Mouse (Mus musculus) kidney, embryonic 16.5 days (tissue): ENCODE data around the gene Ugt2a3. TPM values are rescaled to one million over a fixed set of nuclear protein-coding genes. Genes with fewer than 3 reads are reported as not detected.
"Not testable (repeated sequence)": the region's sequence is repeated elsewhere in the genome, so short reads cannot be mapped to it uniquely, and the experiment has no call there.

Experiments
- ATAC-seq: fragments of 200-750 bp; cut with Nextera tagmentation; 2 replicates; pipeline ENCODE4 v1.8.0; 2017; ENCODE audit warnings: moderate TSS enrichment; ENCODE audit not compliant: low FRiP score, low TSS enrichment
- H3K27ac ChIP-seq: fragments of 300-500 bp; sonication (generic); 2 replicates; pipeline ENCODE4 v1.5.1; 2014; ENCODE audit warnings: low read length
- H3K27me3 ChIP-seq: fragments of 300-500 bp; sonication (generic); 2 replicates; pipeline ENCODE4 v1.6.1; 2014; ENCODE audit warnings: low read length, control low read depth, mixed read lengths; ENCODE audit not compliant: insufficient read depth
- H3K36me3 ChIP-seq: fragments of 300-500 bp; sonication (generic); 2 replicates; pipeline ENCODE4 v1.6.1; 2014; ENCODE audit warnings: low read length, control low read depth, mixed read lengths; ENCODE audit not compliant: insufficient read depth
- H3K4me1 ChIP-seq: fragments of 300-500 bp; sonication (generic); 2 replicates; pipeline ENCODE4 v1.6.1; 2014; ENCODE audit warnings: low read length, control low read depth, mixed read lengths; ENCODE audit not compliant: insufficient read depth
- H3K4me2 ChIP-seq: fragments of 300-500 bp; sonication (generic); replicated peaks from 2 replicates; pipeline ENCODE4 v1.6.1; 2014; ENCODE audit warnings: low read depth, low read length
- H3K4me3 ChIP-seq: fragments of 300-500 bp; sonication (generic); 2 replicates; pipeline ENCODE4 v1.5.1; 2014; ENCODE audit warnings: mild to moderate bottlenecking, low read length
- H3K9ac ChIP-seq: fragments of 300-500 bp; sonication (generic); replicated peaks from 2 replicates; pipeline ENCODE4 v1.6.1; 2014; ENCODE audit warnings: low read length
- H3K9me3 ChIP-seq: fragments of 300-500 bp; sonication (generic); 2 replicates; pipeline ENCODE4 v1.6.1; 2016; ENCODE audit warnings: low read length, control low read depth
- WGBS: fragments of 180-500 bp; shearing (Covaris S2); extraction: QIAGEN DNeasy Blood & Tissue Kit; methylation state at CpG from one replicate; pipeline ENCODE4 v1.1.7; 2014; 5-methylcytosine and 5-hydroxymethylcytosine counted together
- polyA plus RNA-seq: library from polyadenylated mRNA; unstranded; fragments of >200 nt; fragmentation: Nextera tagmentation; extraction: Ambion mirVana; gene quantifications from 2 replicates; pipeline ENCODE4 v1.2.1, GENCODE M21; 2015

Ugt2a3 gene
- polyA plus RNA-seq, 1 experiment from 2014 or later = 0.12 TPM

DNA sequence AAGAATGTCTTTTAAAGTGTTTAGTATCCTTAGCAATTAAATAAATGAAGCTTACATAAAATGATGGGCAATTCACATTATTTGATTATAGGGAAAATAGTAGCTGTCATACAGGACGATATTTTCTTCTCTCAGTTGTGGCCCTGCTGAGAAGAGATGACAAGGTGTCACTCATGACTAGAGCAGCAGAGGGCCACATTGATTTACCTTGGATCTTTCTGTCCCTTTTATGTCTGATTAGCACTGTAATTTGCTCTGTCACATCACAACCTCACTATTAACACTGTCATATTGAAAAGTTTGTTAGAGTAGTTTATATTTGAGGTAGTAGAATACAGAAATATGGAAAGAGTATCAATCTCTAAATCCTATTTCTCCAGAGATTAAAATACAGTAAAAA, 1.8 kb downstream of the Ugt2a3 start:
- no peaks in the 10 kb centered on the region for H3K36me3 ChIP-seq
- H3K4me1 ChIP-seq = no peaks in the 10 kb centered on the region
- H3K4me3 ChIP-seq = no peak overlapping the region
- no peak overlapping the region for H3K27ac ChIP-seq
- ATAC-seq = no peak
- no peaks in the 10 kb centered on the region for H3K9me3 ChIP-seq
- H3K9ac ChIP-seq = no peak overlapping the region
- WGBS = 57% methylated on average over 1 of the region's 1 CpGs
- H3K27me3 ChIP-seq = no peaks in the 10 kb centered on the region
- no peak overlapping the region for H3K4me2 ChIP-seq

DNA sequence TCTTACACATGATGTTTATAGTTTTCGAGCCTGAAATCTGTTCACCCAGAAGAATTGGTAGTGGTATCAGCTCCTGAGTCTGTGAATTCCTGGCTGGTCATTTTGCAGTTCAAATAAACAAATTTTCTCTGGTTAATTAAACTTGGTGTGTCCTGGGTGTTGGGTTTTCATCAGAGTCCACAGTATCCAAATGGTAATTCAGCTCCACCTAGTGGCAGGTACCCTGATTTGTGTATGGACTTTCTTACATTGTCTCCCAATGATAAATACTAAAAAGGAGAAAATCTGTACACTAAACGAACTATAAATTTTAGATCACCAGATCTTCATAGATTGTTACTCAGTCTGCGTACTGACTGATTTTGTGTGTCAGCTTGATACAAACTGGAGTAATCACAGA, 3.4 kb downstream of the Ugt2a3 start:
- Histone ChIP-seq H3K9ac (no peak overlapping the region), H3K27ac (no peak overlapping the region), H3K27me3 (no peaks in the 10 kb centered on the region), H3K4me1 (no peaks in the 10 kb centered on the region), H3K9me3 (no peaks in the 10 kb centered on the region), H3K36me3 (no peaks in the 10 kb centered on the region), H3K4me3 (no peak overlapping the region), H3K4me2 (no peak overlapping the region)
- 65% methylated on average over 3 of the region's 3 CpGs for WGBS
- peak; percentile 71; the same call in 1 of the 2 replicates for ATAC-seq

DNA sequence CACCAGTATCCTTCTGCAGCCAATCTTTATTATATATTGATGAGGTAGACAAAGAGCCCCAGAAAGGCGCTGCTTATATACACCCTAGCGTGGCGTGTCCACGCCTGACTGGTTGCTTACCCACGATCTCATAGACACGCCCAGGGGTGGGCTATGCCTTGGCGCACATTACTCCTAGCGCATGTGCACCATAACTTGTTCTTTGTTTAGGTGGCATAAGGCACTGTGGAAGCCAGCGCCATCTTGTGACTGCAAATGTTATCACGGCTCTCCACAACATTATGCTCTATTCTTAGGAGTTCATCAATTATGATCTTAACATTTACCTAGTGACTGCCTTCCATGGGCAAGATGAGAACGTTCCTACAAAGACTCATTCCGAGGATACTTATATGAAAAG, 25.6 kb downstream of the Ugt2a3 start:
- Histone ChIP-seq H3K36me3 (no peaks in the 10 kb centered on the region), H3K9ac (no peak overlapping the region), H3K4me3 (no peak overlapping the region), H3K4me1 (no peaks in the 10 kb centered on the region), H3K4me2 (no peak overlapping the region), H3K27ac (no peak overlapping the region), H3K9me3 (peaks cover 9% of the 10 kb centered on the region), H3K27me3 (no peaks in the 10 kb centered on the region)
- WGBS = 93% methylated on average over 12 of the region's 12 CpGs
- no peak for ATAC-seq

DNA sequence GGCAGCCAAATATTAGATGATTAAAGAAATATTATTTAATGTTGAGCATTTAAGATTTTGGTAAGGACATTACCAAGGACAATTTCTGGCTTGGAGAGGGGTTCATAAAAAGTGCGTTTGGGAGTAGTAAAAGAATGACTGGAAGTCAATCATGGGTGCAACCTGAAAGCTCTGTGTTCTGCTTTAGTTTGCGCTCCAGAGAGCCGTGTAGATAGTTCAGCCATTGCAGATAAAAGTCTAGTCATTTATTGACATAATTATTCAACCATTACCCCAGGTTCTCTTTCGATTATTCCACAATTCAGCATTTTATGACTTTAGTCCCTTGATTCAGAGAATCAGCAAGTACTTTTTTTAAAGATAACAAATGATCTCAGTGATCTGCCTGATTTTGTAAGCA, 50.8 kb downstream of the Ugt2a3 start:
- WGBS = 70% methylated on average over 4 of the region's 4 CpGs

DNA sequence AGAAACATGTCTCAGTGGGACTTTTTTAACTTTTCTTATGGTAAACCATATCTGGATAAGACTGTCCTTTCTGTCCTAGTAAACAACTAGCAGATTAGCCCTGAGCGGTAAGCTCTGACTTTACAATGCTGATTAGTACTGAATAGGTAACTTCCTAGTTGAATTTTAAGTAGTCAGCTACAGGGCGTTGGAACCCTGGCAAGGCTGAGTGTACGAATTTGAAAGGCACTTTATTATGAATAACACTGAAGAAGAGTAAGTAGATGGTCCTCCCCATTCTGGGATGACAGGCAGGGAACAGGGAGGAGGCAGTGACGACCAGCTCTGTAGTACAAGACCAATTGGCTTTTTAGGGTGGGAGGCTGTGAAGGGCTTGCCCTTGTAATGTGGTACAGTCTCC, 61.0 kb downstream of the Ugt2a3 start:
- not testable (repeated sequence) for H3K27ac ChIP-seq, ATAC-seq, H3K27me3 ChIP-seq, H3K4me2 ChIP-seq, H3K9ac ChIP-seq, H3K4me3 ChIP-seq, H3K36me3 ChIP-seq, H3K9me3 ChIP-seq, H3K4me1 ChIP-seq
- 80% methylated on average over 4 of the region's 4 CpGs for WGBS

More for the DNA sequence above, 50.8 kb downstream of the Ugt2a3 start:
- H3K4me2 ChIP-seq, H3K9ac ChIP-seq, H3K27ac ChIP-seq, H3K4me1 ChIP-seq, H3K27me3 ChIP-seq, H3K36me3 ChIP-seq, H3K9me3 ChIP-seq, H3K4me3 ChIP-seq: not testable (repeated sequence)
- peak; percentile 76; the same call in 1 of the 2 replicates for ATAC-seq

DNA sequence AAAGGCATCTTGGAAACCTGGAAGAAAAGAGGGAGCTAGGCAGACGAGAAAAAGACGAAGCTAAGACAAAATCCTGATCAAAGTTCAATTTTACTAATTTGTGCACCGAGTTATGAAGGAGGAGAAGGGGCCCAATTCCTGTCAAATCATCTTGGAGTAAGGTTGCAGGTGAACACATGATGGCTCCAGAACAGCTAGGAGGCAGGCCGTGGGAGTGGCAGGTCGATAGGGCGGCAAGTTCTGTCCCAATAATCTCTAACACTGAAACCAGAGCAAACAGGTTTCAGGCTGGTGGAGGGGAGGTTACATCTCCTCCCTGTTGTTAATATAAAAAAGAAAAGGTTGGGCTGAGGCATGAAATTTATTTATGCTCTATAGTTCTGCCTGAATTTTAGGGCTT, 61.4 kb downstream of the Ugt2a3 start:
- Histone ChIP-seq H3K9ac (no peak overlapping the region), H3K27me3 (no peaks in the 10 kb centered on the region), H3K27ac (no peak overlapping the region), H3K4me2 (no peak overlapping the region), H3K4me3 (no peak overlapping the region), H3K4me1 (no peaks in the 10 kb centered on the region), H3K36me3 (no peaks in the 10 kb centered on the region), H3K9me3 (peaks cover 5% of the 10 kb centered on the region; the same call in 1 of the 2 replicates)
- 87% methylated on average over 6 of the region's 6 CpGs for WGBS
- no peak for ATAC-seq

Other genes with a start within 250 kb of the Ugt2a3 start
- gene Ugt2b36, start 244.6 kb downstream of the Ugt2a3 start, polyA plus RNA-seq = 0.07 TPM in 1 of 2 replicates, not detected in the other
- gene Ugt2b5, start 196.9 kb downstream of the Ugt2a3 start, polyA plus RNA-seq = 22.0 and 25.3 TPM in 2 replicates
- 41.5 and 44.2 TPM in 2 replicates for gene Ugt2b37, start 82.4 kb downstream of the Ugt2a3 start, polyA plus RNA-seq
- gene Ugt2b38, start 87.0 kb upstream of the Ugt2a3 start, polyA plus RNA-seq = 3.3 and 3.5 TPM in 2 replicates
- not detected in 2 replicates for gene Ugt2a2, start 145.1 kb upstream of the Ugt2a3 start, polyA plus RNA-seq
- not detected in 2 replicates for gene Gm43638, start 149.6 kb upstream of the Ugt2a3 start, polyA plus RNA-seq
- not detected in 2 replicates for gene Ugt2a1, start 153.7 kb upstream of the Ugt2a3 start, polyA plus RNA-seq
- 2.1 and 2.3 TPM in 2 replicates for gene Sult1b1, start 201.0 kb upstream of the Ugt2a3 start, polyA plus RNA-seq
- 66.8 and 72.1 TPM in 2 replicates for gene Sult1d1, start 231.8 kb upstream of the Ugt2a3 start, polyA plus RNA-seq